In genomic region chr1:72751371-72751781, GRCm38 (mm10) we compare ENCODE assay signal across 10 mouse cellular contexts. TPM values are rescaled to one million over a fixed set of nuclear protein-coding genes. Genes with fewer than 3 reads are reported as not detected.
A peak's percentile ranks its signal among the peaks of the same experiment; 100 is the strongest.
DNase-seq lines count a peak whose midpoint lies in the region; ATAC-seq and TF ChIP-seq lines count a peak whose summit lies in the region.
"Had no signal": no experiment of that assay in that cellular context is flagged by ENCODE, and none has a peak within 500 bp of the region (broad histone marks: within the 10 kb centered on the region; RNA-seq: fewer than 3 reads in every experiment).

No protein-coding gene starts in this region.

- no peaks in the 10 kb centered on the region for H3K36me3 ChIP-seq in liver, adult 2 months (ENCODE audit: control insufficient read depth, insufficient read depth, low read length)
- no peaks in the 10 kb centered on the region for H3K36me3 ChIP-seq in liver, embryonic 12.5 days
- H3K36me3 ChIP-seq in embryonic facial prominence, embryonic 14.5 days (ENCODE audit: control insufficient read depth, insufficient read depth, low read length), result no peaks in the 10 kb centered on the region
- H3K36me3 ChIP-seq in limb, embryonic 10.5 days, result no peaks in the 10 kb centered on the region

- no peaks in the 10 kb centered on the region for H3K4me1 ChIP-seq in liver, adult 2 months (ENCODE audit: control insufficient read depth, insufficient read depth, low read length)
- H3K4me1 ChIP-seq in liver, embryonic 12.5 days, result no peaks in the 10 kb centered on the region
- peaks cover 29% of the 10 kb centered on the region for H3K4me1 ChIP-seq in embryonic facial prominence, embryonic 14.5 days (ENCODE audit: control insufficient read depth, insufficient read depth, low read length)
- peaks cover 8% of the 10 kb centered on the region; the same call in 1 of the 2 replicates for H3K4me1 ChIP-seq in limb, embryonic 10.5 days
- H3K4me1 ChIP-seq: megakaryocyte, embryonic 14.5 days had no signal

- no peak overlapping the region for H3K27ac ChIP-seq in liver, adult 2 months (replicated peaks; ENCODE audit: insufficient read depth, low read depth, low read length)
- no peak overlapping the region for H3K27ac ChIP-seq in liver, embryonic 12.5 days
- H3K27ac ChIP-seq in embryonic facial prominence, embryonic 14.5 days (replicated peaks; ENCODE audit: low read depth, low read length), result peak overlapping the region; percentile 36; the same call in 1 of the 2 replicates
- H3K27ac ChIP-seq in limb, embryonic 10.5 days, result no peak overlapping the region

- H3K9ac ChIP-seq in liver, adult 2 months (ENCODE audit: low read depth, low read length), result no peak overlapping the region
- H3K9ac ChIP-seq in liver, embryonic 12.5 days, result no peak overlapping the region
- no peak overlapping the region for H3K9ac ChIP-seq in embryonic facial prominence, embryonic 14.5 days (ENCODE audit: low read depth, low read length)

- H3K4me2 ChIP-seq in liver, embryonic 12.5 days, result no peak overlapping the region
- no peak overlapping the region for H3K4me2 ChIP-seq in embryonic facial prominence, embryonic 14.5 days (ENCODE audit: low read depth, low read length)

- H3K4me3 ChIP-seq in liver, adult 2 months (ENCODE audit: insufficient read depth, low read depth, low read length), result no peak overlapping the region
- H3K4me3 ChIP-seq in liver, embryonic 12.5 days, result no peak overlapping the region
- no peak overlapping the region for H3K4me3 ChIP-seq in embryonic facial prominence, embryonic 14.5 days (ENCODE audit: low read depth, low read length)
- no peak overlapping the region for H3K4me3 ChIP-seq in limb, embryonic 10.5 days
- H3K4me3 ChIP-seq: megakaryocyte, embryonic 14.5 days had no signal

- no peaks in the 10 kb centered on the region for H3K27me3 ChIP-seq in liver, adult 2 months (ENCODE audit: control insufficient read depth, insufficient read depth, low read length)
- H3K27me3 ChIP-seq in liver, embryonic 12.5 days (replicated peaks), result no peaks in the 10 kb centered on the region
- H3K27me3 ChIP-seq in embryonic facial prominence, embryonic 14.5 days (replicated peaks; ENCODE audit: control insufficient read depth, insufficient read depth, low read length), result no peaks in the 10 kb centered on the region
- H3K27me3 ChIP-seq in limb, embryonic 10.5 days (ENCODE audit: low read depth, poor library complexity, severe bottlenecking), result no peaks in the 10 kb centered on the region

- 39% methylated on average over 7 of the region's 7 CpGs for WGBS in liver, adult 2 months
- 63% methylated on average over 7 of the region's 7 CpGs for WGBS in liver, embryonic 12.5 days (ENCODE audit: insufficient replicate concordance)
- 65% methylated on average over 7 of the region's 7 CpGs for WGBS in embryonic facial prominence, embryonic 14.5 days
- 86% methylated on average over 7 of the region's 7 CpGs for WGBS in limb, embryonic 10.5 days

- no peak for TF ChIP-seq CTCF in liver, adult 2 months (IDR thresholded peaks at IDR 0.05; ENCODE audit: low read depth, low read length)

- no peaks in the 10 kb centered on the region for H3K9me3 ChIP-seq in liver, embryonic 12.5 days (replicated peaks)
- no peaks in the 10 kb centered on the region for H3K9me3 ChIP-seq in embryonic facial prominence, embryonic 14.5 days (ENCODE audit: control insufficient read depth, low read length)
- no peaks in the 10 kb centered on the region for H3K9me3 ChIP-seq in limb, embryonic 10.5 days (replicated peaks)

- DNase-seq in liver, adult 2 months (ENCODE audit: extremely low read depth, low read depth, low spot score), result peak; percentile 86
- peak; percentile 43 for DNase-seq in c-Kit-positive CD71-positive TER-119-negative erythroid progenitor cells, embryonic 14.5 days (ENCODE audit: low read depth)
- no peak for DNase-seq in embryonic facial prominence, embryonic 14.5 days (ENCODE audit: low spot score)
- DNase-seq in layer of hippocampus, postnatal 36 days, result peak; percentile 11 to 43
- DNase-seq in limb, embryonic 10.5 days (ENCODE audit: low spot score), result no peak

- ATAC-seq in liver, embryonic 12.5 days, result no peak
- no peak for ATAC-seq in embryonic facial prominence, embryonic 14.5 days (ENCODE audit: low read depth)
- ATAC-seq in megakaryocyte-erythroid progenitor cell, adult 5-6 weeks (replicated peaks; ENCODE audit: low FRiP score, low TSS enrichment, poor library complexity, severe bottlenecking), result no peak

- no peaks in the 10 kb centered on the region for H3K79me2 ChIP-seq in liver, adult 2 months (ENCODE audit: control insufficient read depth, insufficient read depth, low read length)

- no peak for TF ChIP-seq POLR2A in liver, adult 2 months (IDR thresholded peaks at IDR 0.05; ENCODE audit: extremely low read depth, insufficient read depth, low read length)

RNA-seq across cellular contexts. Expression of gene Rpl37a, which starts 40.3 kb away (rescaled TPM):
- 394 and 426 TPM in 2 replicates for total RNA-seq in liver, adult 2 months (2014; rRNA removed)
- polyA plus RNA-seq in liver, adult 2 months (2012; rRNA removed), result 216 and 237 TPM in 2 replicates
- 1,480 and 1,497 TPM in 2 replicates for polyA plus RNA-seq in liver, embryonic 12.5 days (2016; fragmentation: Nextera tagmentation; extraction: Ambion mirVana)
- 2,077 and 2,336 TPM in 2 replicates for polyA plus RNA-seq in embryonic facial prominence, embryonic 14.5 days (2014; fragmentation: Nextera tagmentation; extraction: Ambion mirVana)
- 100 to 1,000 TPM; 568 to 629 TPM for total RNA-seq in layer of hippocampus, postnatal 36 days (2021)
- total RNA-seq in megakaryocyte-erythroid progenitor cell, adult 5-6 weeks (2014; fragmentation: Nextera tagmentation), result 2,939 and 3,315 TPM in 2 replicates
- total RNA-seq in megakaryocyte-erythroid progenitor cell, adult 5-6 weeks (2017), result 499 and 554 TPM in 2 replicates
- polyA plus RNA-seq in limb, embryonic 10.5 days (2016; fragmentation: Nextera tagmentation; extraction: Ambion mirVana), result 1,350 and 1,492 TPM in 2 replicates

RNA-seq across cellular contexts. Expression of gene Ankar, which starts 51.0 kb away (rescaled TPM):
- not detected in 2 replicates for total RNA-seq in liver, adult 2 months (2014; rRNA removed)
- not detected in 2 replicates for polyA plus RNA-seq in liver, adult 2 months (2012; rRNA removed)
- polyA plus RNA-seq in liver, embryonic 12.5 days (2016; fragmentation: Nextera tagmentation; extraction: Ambion mirVana), result not detected in 2 replicates
- polyA plus RNA-seq in embryonic facial prominence, embryonic 14.5 days (2014; fragmentation: Nextera tagmentation; extraction: Ambion mirVana), result not detected in 2 replicates
- total RNA-seq in layer of hippocampus, postnatal 36 days (2021), result not detected
- total RNA-seq in megakaryocyte-erythroid progenitor cell, adult 5-6 weeks (2014; fragmentation: Nextera tagmentation), result not detected in 2 replicates
- not detected in 2 replicates for total RNA-seq in megakaryocyte-erythroid progenitor cell, adult 5-6 weeks (2017)
- polyA plus RNA-seq in limb, embryonic 10.5 days (2016; fragmentation: Nextera tagmentation; extraction: Ambion mirVana), result not detected in 2 replicates
- total RNA-seq: hematopoietic stem cell, adult 5-6 weeks had no signal
- polyA plus RNA-seq: stomach, embryonic 16.5 days had no signal

Comparison
In these comparisons a context has a peak if more than half of its experiments do, and no peak if none do; other contexts are left out.
1. DNase-seq: peak in liver, adult 2 months (single experiment), c-Kit-positive CD71-positive TER-119-negative erythroid progenitor cells, embryonic 14.5 days (single experiment) and layer of hippocampus, postnatal 36 days (2 of 2); none in embryonic facial prominence, embryonic 14.5 days (single experiment) and limb, embryonic 10.5 days (single experiment).